Mouse (Mus musculus): ENCODE results near the gene Tmem274. TPM values are rescaled to one million over a fixed set of nuclear protein-coding genes. Genes with fewer than 3 reads are reported as not detected.
"Not testable (repeated sequence)": the region's sequence is repeated elsewhere in the genome, so short reads cannot be mapped to it uniquely, and the experiment has no call there.

Tmem274 gene
- total RNA-seq (2021): not detected

- intact Hi-C loops (cut with DNase I): no loop called here
- DNase-seq: no peak
Observed at GRCm38 (mm10) chr4:149477078-149477477, at the start of gene Tmem274. Gene Tmem274 (plus strand): TSS chr4:149477378.

- intact Hi-C loops (cut with DNase I): no loop called here
Observed at GRCm38 (mm10) chr4:149429592-149429991, 47.6 kb upstream of the Tmem274 start.

DNA sequence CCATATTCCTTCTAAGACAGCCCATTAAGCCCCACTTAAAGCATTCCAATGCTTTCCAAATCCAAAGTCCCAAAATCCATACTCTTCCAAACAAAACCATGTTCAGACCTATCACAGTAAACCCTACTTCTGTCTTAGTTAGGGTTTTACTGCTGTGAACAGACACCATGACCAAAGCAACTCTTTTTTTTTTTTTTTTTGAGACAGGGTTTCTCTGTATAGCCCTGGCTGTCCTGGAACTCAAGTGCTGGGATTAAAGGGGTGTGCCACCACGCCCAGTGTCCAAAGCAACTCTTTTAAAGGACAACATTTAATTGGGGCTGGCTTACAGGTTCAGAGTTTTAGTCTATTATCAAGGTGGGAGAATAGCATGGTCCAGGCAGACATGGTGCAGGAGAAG lies 45.3 kb upstream of the Tmem274 start:
- intact Hi-C loops (cut with DNase I); DNase-seq: not testable (repeated sequence)

More at GRCm38 (mm10) chr4:149429592-149429991, 47.6 kb upstream of the Tmem274 start:
- no peak for DNase-seq

- intact Hi-C loops (cut with DNase I): loop anchor here (10.0 kb wide), 1 partner anchor 296 kb away; no protein-coding TSS in a partner anchor
- no peak for DNase-seq
Observed at GRCm38 (mm10) chr4:149440576-149440975, 36.6 kb upstream of the Tmem274 start.

GRCm38 (mm10) chr4:149442436-149442835 lies 34.7 kb upstream of the Tmem274 start:
- intact Hi-C loops (cut with DNase I): loop anchor here (10.0 kb wide), 1 partner anchor 298 kb away; no protein-coding TSS in a partner anchor
- no peak for DNase-seq

DNA sequence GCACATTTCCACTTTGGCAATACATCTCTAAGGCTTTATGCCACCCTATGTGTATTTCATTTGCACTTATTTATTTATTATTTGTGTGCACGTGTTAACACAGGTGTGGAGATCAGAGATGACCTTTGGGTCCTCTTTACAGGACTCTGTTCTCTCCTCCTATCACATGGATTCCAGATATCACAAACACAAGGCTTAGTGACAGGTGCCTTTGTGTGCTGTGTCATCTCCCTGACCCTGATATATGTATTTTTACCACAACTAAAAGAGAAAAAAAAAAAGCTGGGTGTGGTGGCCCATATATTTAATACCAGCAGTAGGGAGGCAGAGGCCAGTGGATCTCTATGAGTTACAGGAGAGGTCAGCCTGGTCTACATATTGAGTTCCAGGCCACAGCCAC lies 32.7 kb upstream of the Tmem274 start:
- no peak for DNase-seq
- intact Hi-C loops (cut with DNase I): loop anchor here (10.0 kb wide), 1 partner anchor 300 kb away; no protein-coding TSS in a partner anchor

DNA sequence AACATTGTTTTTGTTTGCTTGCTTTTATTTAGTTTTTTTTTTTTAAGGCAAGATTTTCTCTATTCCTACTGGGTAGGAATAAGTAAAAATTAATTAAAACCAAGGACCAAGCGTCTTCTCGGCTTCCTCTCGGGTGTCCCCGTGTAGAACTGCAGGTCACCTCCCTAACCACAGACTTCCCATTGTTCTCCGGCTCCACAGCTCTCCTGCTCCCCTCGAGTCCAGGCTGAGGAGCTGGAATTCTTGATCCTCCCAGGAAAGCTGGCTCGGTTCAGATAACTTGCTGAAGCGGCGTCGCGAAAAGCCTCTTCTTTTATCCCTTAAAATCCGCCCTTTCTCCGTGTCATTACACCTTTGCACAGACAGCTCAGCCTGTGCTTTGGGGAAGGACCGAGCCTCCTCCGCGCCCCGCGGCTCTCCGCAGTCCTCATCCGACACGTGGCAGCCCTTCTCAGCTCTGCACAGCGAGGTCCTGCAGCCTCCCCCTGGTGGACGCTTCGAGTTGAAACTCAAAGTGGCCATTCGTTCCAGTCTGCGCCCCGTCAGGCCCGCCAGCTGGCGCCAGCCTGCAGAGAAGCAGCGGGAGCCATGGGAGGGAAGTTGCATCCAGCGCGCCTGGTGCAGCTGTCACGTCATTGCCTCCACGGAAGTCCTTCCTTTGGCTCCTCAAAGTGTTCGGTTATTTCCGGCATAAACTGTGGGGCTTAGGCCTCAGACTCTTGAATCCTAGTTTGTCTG lies 32.0 kb upstream of the Tmem274 start:
- DNase-seq: peak; percentile 85 to 89
- intact Hi-C loops (cut with DNase I): loop anchor here (1.0 to 10.0 kb wide), 3 partner anchors 40 to 300 kb away; partner anchors contain the start of genes Lzic and Nmnat1

DNA sequence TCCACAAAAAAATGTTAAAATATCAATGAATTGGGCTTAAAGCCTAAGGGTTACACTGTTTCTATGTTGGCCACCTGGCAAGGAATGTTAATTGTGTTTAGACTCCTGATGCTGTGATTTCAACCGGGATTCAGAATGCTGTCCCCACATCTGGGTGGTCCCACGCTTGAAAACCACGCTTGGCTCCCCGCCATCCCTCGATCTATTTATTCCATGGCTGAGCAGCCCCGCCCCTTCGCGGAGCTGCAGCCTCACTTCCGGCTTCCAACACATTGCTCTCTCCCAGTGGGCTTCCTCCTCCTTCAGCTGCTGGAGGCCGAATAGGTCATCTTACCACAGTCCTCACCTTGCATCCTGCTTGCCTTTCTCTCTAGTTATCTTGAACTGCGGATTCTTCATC lies 31.3 kb upstream of the Tmem274 start:
- DNase-seq: peak in 1 of 2 experiments; percentile 34
- intact Hi-C loops (cut with DNase I): loop anchor here (1.0 to 10.0 kb wide), 3 partner anchors 39 to 301 kb away; partner anchors contain the start of genes Lzic and Nmnat1

- no peak for DNase-seq
- intact Hi-C loops (cut with DNase I): loop anchor here (5.0 to 10.0 kb wide), 2 partner anchors 74 to 302 kb away; no protein-coding TSS in a partner anchor
Observed at GRCm38 (mm10) chr4:149446309-149446708, 30.9 kb upstream of the Tmem274 start.

GRCm38 (mm10) chr4:149450636-149451035 lies 26.5 kb upstream of the Tmem274 start:
- no peak for DNase-seq
- intact Hi-C loops (cut with DNase I): no loop called here

DNA sequence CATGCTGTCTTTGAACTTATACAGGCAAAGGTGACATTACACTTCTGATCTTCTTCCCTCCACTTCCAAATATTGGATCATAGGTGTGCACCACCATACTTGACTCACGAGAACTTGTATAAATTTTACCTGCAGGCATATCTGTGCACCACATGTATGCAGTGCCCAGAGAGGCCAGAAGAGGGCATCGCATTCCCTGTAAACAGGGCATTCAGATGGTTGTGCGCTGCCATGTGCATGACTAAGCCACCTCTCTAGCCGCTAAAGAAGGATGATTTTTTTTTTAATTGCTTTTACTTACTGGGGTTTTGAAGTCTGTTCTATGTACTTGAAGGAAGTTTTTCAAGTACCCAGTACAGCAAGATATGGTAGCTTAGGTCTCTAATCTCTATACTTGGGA lies 23.5 kb upstream of the Tmem274 start:
- DNase-seq: peak in 1 of 2 experiments; percentile 65

GRCm38 (mm10) chr4:149454263-149454662 lies 22.9 kb upstream of the Tmem274 start:
- intact Hi-C loops (cut with DNase I): loop anchor here (2.0 kb wide), 1 partner anchor 33 kb away; no protein-coding TSS in a partner anchor

More for the DNA sequence above, 23.5 kb upstream of the Tmem274 start:
- intact Hi-C loops (cut with DNase I): loop anchor here (2.0 kb wide), 2 partner anchors 33 to 89 kb away; no protein-coding TSS in a partner anchor

GRCm38 (mm10) chr4:149454879-149455278 lies 22.3 kb upstream of the Tmem274 start, which contains the start of gene Rbp7:
Gene Rbp7 (minus strand): TSS chr4:149454978.
- intact Hi-C loops (cut with DNase I): loop anchor here (2.0 to 5.0 kb wide), 2 partner anchors 32 to 72 kb away; no protein-coding TSS in a partner anchor
- peak; percentile 45 to 46 for DNase-seq

More at GRCm38 (mm10) chr4:149454263-149454662, 22.9 kb upstream of the Tmem274 start:
- DNase-seq: no peak

DNA sequence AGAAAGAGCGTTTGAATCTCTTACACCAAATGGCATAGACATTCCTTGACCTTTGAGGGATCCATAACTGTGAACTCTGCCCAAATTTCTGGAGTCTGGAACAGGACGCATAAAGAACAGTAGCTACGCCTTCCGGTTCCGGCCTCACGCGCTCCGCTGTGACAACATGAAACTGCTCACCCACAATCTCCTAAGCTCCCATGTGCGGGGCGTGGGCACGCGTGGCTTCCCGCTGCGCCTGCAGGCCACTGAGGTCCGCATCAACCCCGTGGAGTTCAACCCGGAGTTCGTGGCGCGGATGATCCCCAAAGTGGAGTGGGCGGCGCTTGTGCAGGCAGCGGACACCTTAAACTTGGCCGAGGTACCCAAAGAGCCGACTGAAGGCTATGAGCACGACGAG lies 20.0 kb upstream of the Tmem274 start:
- intact Hi-C loops (cut with DNase I): loop anchor here (5.0 kb wide), 1 partner anchor 70 kb away; no protein-coding TSS in a partner anchor
- DNase-seq: not testable (repeated sequence)

DNA sequence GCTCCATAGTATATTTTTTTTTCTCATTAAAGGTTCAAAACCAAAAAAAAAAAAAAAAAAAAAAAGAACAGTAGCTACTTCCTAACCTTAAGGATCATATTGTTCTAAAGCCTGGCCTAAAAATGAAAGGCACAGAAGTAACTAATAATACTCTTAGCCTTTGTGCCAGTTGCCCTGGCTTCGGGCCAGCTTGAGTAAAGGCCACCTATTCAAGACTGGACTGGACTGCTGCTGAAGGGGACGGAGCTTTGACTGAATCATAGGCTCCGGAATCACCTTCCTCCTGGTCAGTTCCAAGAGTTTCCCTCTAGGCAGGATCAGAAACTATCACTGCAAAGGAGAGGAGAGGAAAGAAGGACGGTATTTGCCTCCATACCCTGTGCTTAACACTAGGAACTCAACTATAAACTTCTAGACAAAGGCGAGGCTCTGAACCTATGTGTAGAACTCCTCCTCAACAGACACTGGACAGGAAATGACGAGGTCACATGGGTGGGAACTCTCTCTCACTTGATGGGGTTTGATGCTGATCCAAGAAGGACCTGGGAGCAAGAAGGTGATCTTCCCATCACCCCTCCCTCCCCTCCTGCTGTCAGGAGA lies 19.2 kb upstream of the Tmem274 start:
- peak; percentile 67 to 75 for DNase-seq
- intact Hi-C loops (cut with DNase I): loop anchor here (5.0 kb wide), 1 partner anchor 69 kb away; no protein-coding TSS in a partner anchor

- no peak for DNase-seq
- intact Hi-C loops (cut with DNase I): loop anchor here (5.0 kb wide), 1 partner anchor 69 kb away; no protein-coding TSS in a partner anchor
Observed at GRCm38 (mm10) chr4:149458526-149458925, 18.7 kb upstream of the Tmem274 start.

DNA sequence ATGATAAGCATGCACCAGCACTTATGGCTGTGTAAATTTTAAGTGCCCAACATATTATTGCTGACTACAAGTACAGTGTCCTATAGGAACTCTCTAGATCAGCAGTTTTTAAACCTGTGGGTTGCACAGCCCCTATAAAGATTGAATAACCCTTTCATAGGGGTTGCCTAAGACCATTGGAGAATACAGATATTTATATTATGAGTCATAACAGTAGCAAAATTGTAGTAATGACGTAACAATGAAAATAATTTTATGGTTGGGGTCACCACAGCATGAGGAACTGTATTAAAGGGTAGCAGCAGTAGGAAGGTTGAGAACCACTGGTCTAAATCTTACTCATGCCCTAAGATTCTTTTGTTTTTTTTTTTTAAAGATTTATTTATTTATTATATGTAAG lies 17.8 kb upstream of the Tmem274 start:
- intact Hi-C loops (cut with DNase I): loop anchor here (5.0 kb wide), 1 partner anchor 68 kb away; no protein-coding TSS in a partner anchor
- no peak for DNase-seq

- intact Hi-C loops (cut with DNase I); DNase-seq: not testable (repeated sequence)
Observed at GRCm38 (mm10) chr4:149460475-149460874, 16.7 kb upstream of the Tmem274 start.

DNA sequence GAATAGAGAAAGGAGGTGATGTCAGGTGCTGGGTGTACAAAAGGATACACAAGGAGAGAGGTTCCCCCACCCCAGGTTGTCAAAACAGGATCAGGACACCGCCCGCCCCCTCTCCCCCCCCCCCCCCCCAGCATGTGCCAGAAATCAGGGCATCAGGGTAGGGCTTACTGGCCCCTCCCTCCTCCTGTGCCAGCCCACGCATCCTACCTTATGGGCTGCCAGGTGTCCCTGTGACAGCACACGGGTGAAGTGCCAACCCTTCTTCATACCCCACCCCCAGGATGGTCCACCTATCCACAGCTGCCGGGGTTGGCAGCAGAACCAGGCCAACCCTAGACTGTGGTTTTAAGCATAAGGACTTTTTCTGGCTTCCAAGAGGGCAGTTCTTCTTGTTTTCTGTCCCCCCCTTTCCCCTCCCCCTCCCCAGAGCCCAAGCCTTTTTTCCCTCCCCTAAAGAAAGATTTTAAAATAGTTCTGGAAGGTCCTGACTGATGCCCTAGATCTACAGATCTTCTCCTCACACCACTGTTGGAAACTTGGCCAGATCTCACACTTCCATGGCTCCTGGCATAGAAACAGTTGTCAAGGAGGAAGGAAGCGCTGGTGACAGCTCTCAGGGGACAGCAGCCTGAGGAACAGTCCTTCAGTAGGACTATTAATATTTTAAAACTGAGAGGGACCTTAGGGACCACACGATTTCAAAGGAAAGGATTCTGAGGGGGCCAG lies 15.4 kb upstream of the Tmem274 start:
- intact Hi-C loops (cut with DNase I): no loop called here
- peak in 1 of 2 experiments; percentile 35 for DNase-seq
